Mouse (Mus musculus) MEL (cell line): ENCODE data around the gene Gm13283. TPM values are rescaled to one million over a fixed set of nuclear protein-coding genes. Genes with fewer than 3 reads are reported as not detected.
"Not testable (repeated sequence)": the region's sequence is repeated elsewhere in the genome, so short reads cannot be mapped to it uniquely, and the experiment has no call there.

Source experiments
- DNase-seq: peaks from one replicate; pipeline ENCODE4 v3.0.0; 2011; ENCODE audit warnings: low read depth, low spot score
- H3K27ac ChIP-seq: 2 replicates; pipeline ENCODE4 v1.5.1; 2012; ENCODE audit warnings: low read depth, mild to moderate bottlenecking, control low read depth, low read length, moderate library complexity; ENCODE audit not compliant: control insufficient read depth
- H3K27me3 ChIP-seq, 2 experiments: fragments of 150-350 bp in 1 of 2; sonication (generic) in 1 of 2; 2 replicates each; pipeline ENCODE4 v1.6.1; 2012; ENCODE audit warnings: low read length in 2 of 2, mild to moderate bottlenecking in 2 of 2, improper control_type of control experiment in 1 of 2, moderate library complexity in 1 of 2; ENCODE audit not compliant: insufficient read depth in 2 of 2, control insufficient read depth in 1 of 2
- H3K36me3 ChIP-seq, 2 experiments: 2 replicates each; pipeline ENCODE4 v1.6.1; 2012 to 2014; ENCODE audit warnings: low read length in 2 of 2, improper control_type of control experiment in 1 of 2, inconsistent platforms in 1 of 2, mild to moderate bottlenecking in 1 of 2; ENCODE audit not compliant: insufficient read depth in 2 of 2, control insufficient read depth in 1 of 2
- H3K4me1 ChIP-seq, 2 experiments: fragments of 150-350 bp in 1 of 2; sonication (generic) in 1 of 2; 2 replicates each; pipeline ENCODE4 v1.6.1; 2012; ENCODE audit warnings: low read length in 2 of 2, improper control_type of control experiment in 1 of 2, mild to moderate bottlenecking in 1 of 2; ENCODE audit not compliant: insufficient read depth in 2 of 2, control insufficient read depth in 1 of 2
- H3K4me3 ChIP-seq, 2 experiments: fragments of 150-350 bp in 1 of 2; sonication (generic) in 1 of 2; 2 replicates each; pipeline ENCODE4 v1.5.1; 2012; ENCODE audit warnings: low read depth in 2 of 2, low read length in 2 of 2, mild to moderate bottlenecking in 2 of 2, moderate library complexity in 2 of 2, control low read depth in 1 of 2, improper control_type of control experiment in 1 of 2; ENCODE audit not compliant: control insufficient read depth in 1 of 2, insufficient read depth in 1 of 2
- H3K79me2 ChIP-seq: 2 replicates; pipeline ENCODE4 v1.6.1; 2012; ENCODE audit warnings: mild to moderate bottlenecking, low read length, moderate library complexity; ENCODE audit not compliant: control insufficient read depth, poor library complexity, insufficient read depth
- H3K9ac ChIP-seq: 2 replicates; pipeline ENCODE4 v1.6.1; 2012; ENCODE audit warnings: low read depth, mild to moderate bottlenecking, control low read depth, low read length, moderate library complexity; ENCODE audit not compliant: control insufficient read depth, poor library complexity, severe bottlenecking
- H3K9me3 ChIP-seq: fragments of 150-350 bp; sonication (generic); replicated peaks from 2 replicates; pipeline ENCODE4 v1.6.1; 2012; ENCODE audit warnings: mild to moderate bottlenecking, low read length, improper control_type of control experiment, moderate library complexity; ENCODE audit not compliant: insufficient read depth
- CTCF ChIP-seq, 3 experiments: IDR thresholded peaks in 2 of 3; conservative IDR thresholded peaks in 1 of 3; 2 replicates each; pipeline ENCODE4 v1.5.1; 2011 to 2012; ENCODE audit warnings: low read length in 3 of 3, low read depth in 2 of 3, mild to moderate bottlenecking in 2 of 3, improper control_type of control experiment in 1 of 3, inconsistent platforms in 1 of 3, mixed read lengths in 1 of 3, moderate library complexity in 1 of 3; ENCODE audit not compliant: control insufficient read depth in 1 of 3, insufficient read depth in 1 of 3, poor library complexity in 1 of 3, severe bottlenecking in 1 of 3
- polyA plus RNA-seq, 2 experiments: library from polyadenylated mRNA; stranded (reverse) in 1 of 2; unstranded in 1 of 2; fragments of >175 nt in 1 of 2; fragments of >200 nt in 1 of 2; gene quantifications; 2 replicates each; pipeline versions ENCODE4 v1.2.1 to v1.2.4; 2012; ENCODE audit warnings: low replicate concordance in 2 of 2, low read depth in 1 of 2; ENCODE audit not compliant: insufficient read length in 2 of 2, insufficient read depth in 1 of 2, missing spikeins in 1 of 2
- total RNA-seq: library from RNA; depleted of rRNA; stranded (reverse); fragments of 300-350 nt; gene quantifications from 2 replicates; pipeline ENCODE4 v1.2.3, GENCODE M21; 2012

Gene Gm13283
- total and polyA plus RNA-seq, 3 experiments = not detected

DNA sequence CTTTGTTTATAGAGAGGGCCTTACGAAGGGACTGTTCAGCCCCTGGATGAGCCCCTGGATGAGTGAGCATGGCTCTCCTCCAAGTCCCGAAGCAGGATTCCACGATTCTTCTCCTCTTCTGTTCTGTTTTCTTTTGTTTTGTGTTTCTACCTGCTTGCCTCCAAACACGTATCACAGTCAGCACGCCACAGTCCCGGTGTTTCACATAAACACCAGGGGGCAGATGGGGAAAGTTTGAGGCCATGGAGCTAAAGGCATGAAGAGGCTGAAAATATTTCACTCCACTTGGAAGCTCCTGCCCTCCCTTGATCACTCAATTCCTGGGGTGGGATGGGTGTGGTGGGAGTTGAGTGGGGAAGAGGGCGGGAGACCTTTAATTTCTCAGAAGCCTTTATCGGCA, 1.9 kb downstream of the Gm13283 start:
- not testable (repeated sequence) for H3K27ac ChIP-seq, H3K4me1 ChIP-seq, H3K36me3 ChIP-seq, H3K79me2 ChIP-seq, H3K4me3 ChIP-seq, H3K9me3 ChIP-seq, DNase-seq, H3K9ac ChIP-seq, H3K27me3 ChIP-seq

GRCm38 (mm10) chr4:88762341-88762740, 2.4 kb downstream of the Gm13283 start:
- H3K27ac ChIP-seq, H3K36me3 ChIP-seq, H3K4me1 ChIP-seq, H3K9ac ChIP-seq, H3K9me3 ChIP-seq, DNase-seq, H3K27me3 ChIP-seq, H3K79me2 ChIP-seq, H3K4me3 ChIP-seq: not testable (repeated sequence)
- TF ChIP-seq CTCF (IDR thresholded peaks at IDR 0.05 in 2 of 3, conservative IDR thresholded peaks at IDR 0.05 in 1 of 3; ENCODE audit: control insufficient read depth in 1 of 3, insufficient read depth in 1 of 3, low read depth in 2 of 3, low read length in 3 of 3, poor library complexity in 1 of 3, severe bottlenecking in 1 of 3) = 0 out of 6 replicates have a peak, but pooled peaks of 1 of the 3 experiments have one; percentile 2

- H3K36me3 ChIP-seq, H3K79me2 ChIP-seq, H3K27me3 ChIP-seq, H3K27ac ChIP-seq, H3K9me3 ChIP-seq, H3K4me1 ChIP-seq: not testable (repeated sequence)
- H3K4me3 ChIP-seq = peak overlapping the region in 1 of 2 experiments; percentile 23; a peak in 1 of 4 replicates
- peak overlapping the region; percentile 45; the same call in 1 of the 2 replicates for H3K9ac ChIP-seq
- DNase-seq = peak; percentile 37
These were observed 3.6 kb downstream of the Gm13283 start for GRCm38 (mm10) chr4:88763384-88764018.

- H3K4me3 ChIP-seq, H3K79me2 ChIP-seq, H3K36me3 ChIP-seq, H3K9ac ChIP-seq, H3K27ac ChIP-seq, H3K27me3 ChIP-seq, H3K9me3 ChIP-seq, DNase-seq, H3K4me1 ChIP-seq: not testable (repeated sequence)
These were observed 13.6 kb downstream of the Gm13283 start, which contains the start of gene Gm13290 for GRCm38 (mm10) chr4:88773534-88773933. Gene Gm13290, plus strand, starts transcription at chr4:88773834.

GRCm38 (mm10) chr4:88776622-88777021, 16.7 kb downstream of the Gm13283 start, which contains the start of gene Gm13289:
Gene Gm13289, plus strand, starts transcription at chr4:88776922.
- not testable (repeated sequence) for DNase-seq, H3K27ac ChIP-seq, H3K4me3 ChIP-seq, H3K36me3 ChIP-seq, H3K4me1 ChIP-seq, H3K27me3 ChIP-seq, H3K9me3 ChIP-seq, H3K79me2 ChIP-seq, H3K9ac ChIP-seq

- not testable (repeated sequence) for DNase-seq, H3K4me1 ChIP-seq, H3K9me3 ChIP-seq, H3K27me3 ChIP-seq, H3K27ac ChIP-seq, H3K4me3 ChIP-seq, H3K79me2 ChIP-seq, H3K9ac ChIP-seq, H3K36me3 ChIP-seq
These were observed 19.6 kb downstream of the Gm13283 start, which contains the start of gene Gm13272 for GRCm38 (mm10) chr4:88779550-88779949. Gene Gm13272, plus strand, starts transcription at chr4:88779850.

- DNase-seq, H3K9me3 ChIP-seq, H3K27me3 ChIP-seq, H3K4me1 ChIP-seq, H3K36me3 ChIP-seq, H3K9ac ChIP-seq, H3K27ac ChIP-seq, H3K79me2 ChIP-seq, H3K4me3 ChIP-seq: not testable (repeated sequence)
These were observed 20.4 kb downstream of the Gm13283 start for GRCm38 (mm10) chr4:88780320-88780719.
